Mouse (Mus musculus) heart, embryonic 14.5 days (tissue): ENCODE measurements around the gene Ifnl2. TPM values are rescaled to one million over a fixed set of nuclear protein-coding genes. Genes with fewer than 3 reads are reported as not detected.
"Not testable (repeated sequence)": the region's sequence is repeated elsewhere in the genome, so short reads cannot be mapped to it uniquely, and the experiment has no call there.

Source experiments
- ATAC-seq: fragments of 200-750 bp; cut with Nextera tagmentation; 2 replicates; pipeline ENCODE4 v1.8.0; 2017; ENCODE audit warnings: low read depth, moderate TSS enrichment; ENCODE audit not compliant: insufficient number of reproducible peaks, insufficient read depth, low FRiP score
- H3K27ac ChIP-seq, 2 experiments: fragments of 200-500 bp in 1 of 2; fragments of 300-500 bp in 1 of 2; sonication (generic) in 1 of 2; replicated peaks in 1 of 2; 2 replicates each; pipeline ENCODE4 v1.5.1; 2012 to 2014; ENCODE audit warnings: low read depth in 2 of 2, low read length in 2 of 2, control low read depth in 1 of 2, mild to moderate bottlenecking in 1 of 2, mixed read lengths in 1 of 2; ENCODE audit not compliant: control insufficient read depth in 1 of 2, insufficient read depth in 1 of 2
- H3K27me3 ChIP-seq: fragments of 300-500 bp; sonication (generic); 2 replicates; pipeline ENCODE4 v1.6.1; 2014; ENCODE audit warnings: mild to moderate bottlenecking, low read length, control low read depth; ENCODE audit not compliant: control insufficient read depth, insufficient read depth
- H3K36me3 ChIP-seq: fragments of 300-500 bp; sonication (generic); 2 replicates; pipeline ENCODE4 v1.6.1; 2014; ENCODE audit warnings: mild to moderate bottlenecking, control low read depth, low read length, mixed read lengths; ENCODE audit not compliant: control insufficient read depth, insufficient read depth
- H3K4me1 ChIP-seq, 2 experiments: fragments of 200-500 bp in 1 of 2; fragments of 300-500 bp in 1 of 2; sonication (generic) in 1 of 2; 2 replicates each; pipeline ENCODE4 v1.6.1; 2012 to 2014; ENCODE audit warnings: low read length in 2 of 2, control low read depth in 1 of 2, mixed read lengths in 1 of 2; ENCODE audit not compliant: control insufficient read depth in 2 of 2, insufficient read depth in 2 of 2
- H3K4me2 ChIP-seq: fragments of 300-500 bp; sonication (generic); 2 replicates; pipeline ENCODE4 v1.6.1; 2014; ENCODE audit warnings: mild to moderate bottlenecking, low read length
- H3K4me3 ChIP-seq, 2 experiments: fragments of 200-500 bp in 1 of 2; fragments of 300-500 bp in 1 of 2; sonication (generic) in 1 of 2; 2 replicates each; pipeline ENCODE4 v1.5.1; 2012 to 2014; ENCODE audit warnings: low read length in 2 of 2, mild to moderate bottlenecking in 2 of 2, control low read depth in 1 of 2, low read depth in 1 of 2, moderate library complexity in 1 of 2; ENCODE audit not compliant: control insufficient read depth in 1 of 2, insufficient read depth in 1 of 2
- H3K9ac ChIP-seq: fragments of 300-500 bp; sonication (generic); 2 replicates; pipeline ENCODE4 v1.6.1; 2014; ENCODE audit warnings: mild to moderate bottlenecking, low read length
- H3K9me3 ChIP-seq: fragments of 300-500 bp; sonication (generic); 2 replicates; pipeline ENCODE4 v1.6.1; 2016; ENCODE audit warnings: low read length, control low read depth; ENCODE audit not compliant: control insufficient read depth
- WGBS: fragments of 180-500 bp; shearing (Covaris S2); extraction: QIAGEN DNeasy Blood & Tissue Kit; methylation state at CpG from one replicate; pipeline ENCODE4 v1.1.7; 2014; 5-methylcytosine and 5-hydroxymethylcytosine counted together
- polyA plus RNA-seq: library from polyadenylated mRNA; unstranded; fragments of >200 nt; fragmentation: Nextera tagmentation; extraction: Ambion mirVana; gene quantifications from 2 replicates; pipeline ENCODE4 v1.2.1, GENCODE M21; 2014

Gene Ifnl2
- polyA plus RNA-seq = not detected in 2 replicates

GRCm38 (mm10) chr7:28510405-28510974 lies at the start of gene Ifnl2:
Gene Ifnl2 (minus strand): TSS chr7:28510455.
- 46% methylated on average over 8 of the region's 8 CpGs for WGBS
- not testable (repeated sequence) for H3K9ac ChIP-seq

GRCm38 (mm10) chr7:28558486-28558885 lies 48.2 kb upstream of the Ifnl2 start:
- no peak overlapping the region for H3K4me2 ChIP-seq
- ATAC-seq = no peak
- 45% methylated on average over 4 of the region's 4 CpGs for WGBS
- H3K9me3 ChIP-seq = no peaks in the 10 kb centered on the region
- H3K27ac ChIP-seq = no peak overlapping the region
- H3K36me3 ChIP-seq = peaks cover 56% of the 10 kb centered on the region
- no peak overlapping the region for H3K4me3 ChIP-seq
- peaks cover 7 to 13% of the 10 kb centered on the region in 2 experiments; a peak in 3 of 4 replicates for H3K4me1 ChIP-seq
- H3K9ac ChIP-seq = no peak overlapping the region
- H3K27me3 ChIP-seq = no peaks in the 10 kb centered on the region

More at GRCm38 (mm10) chr7:28510405-28510974, at the start of gene Ifnl2:
- H3K27me3 ChIP-seq, H3K4me2 ChIP-seq, H3K9me3 ChIP-seq, ATAC-seq, H3K36me3 ChIP-seq, H3K4me1 ChIP-seq, H3K27ac ChIP-seq, H3K4me3 ChIP-seq: not testable (repeated sequence)

GRCm38 (mm10) chr7:28557708-28558107 lies 47.5 kb upstream of the Ifnl2 start:
- peaks cover 7 to 13% of the 10 kb centered on the region in 2 experiments; a peak in 3 of 4 replicates for H3K4me1 ChIP-seq
- H3K36me3 ChIP-seq = peaks cover 48% of the 10 kb centered on the region
- H3K27ac ChIP-seq = 0 out of 4 replicates have a peak overlapping the region, but pooled peaks of 1 of the 2 experiments have one; percentile 5
- no peaks in the 10 kb centered on the region for H3K9me3 ChIP-seq
- no peak overlapping the region for H3K4me3 ChIP-seq
- ATAC-seq = no peak
- no peak overlapping the region for H3K9ac ChIP-seq
- WGBS = 38% methylated on average over 6 of the region's 6 CpGs
- no peaks in the 10 kb centered on the region for H3K27me3 ChIP-seq
- H3K4me2 ChIP-seq = no peak overlapping the region

- peaks cover 7 to 13% of the 10 kb centered on the region in 2 experiments; a peak in 3 of 4 replicates for H3K4me1 ChIP-seq
- H3K9ac ChIP-seq = no peak overlapping the region
- no peak overlapping the region for H3K4me3 ChIP-seq
- H3K27ac ChIP-seq = no peak overlapping the region
- H3K27me3 ChIP-seq = no peaks in the 10 kb centered on the region
- peaks cover 3% of the 10 kb centered on the region; the same call in 1 of the 2 replicates for H3K9me3 ChIP-seq
- ATAC-seq = no peak
- WGBS = 70% methylated on average over 5 of the region's 5 CpGs
- H3K4me2 ChIP-seq = no peak overlapping the region
- peaks cover 42% of the 10 kb centered on the region for H3K36me3 ChIP-seq
Measured at GRCm38 (mm10) chr7:28557069-28557468, 46.8 kb upstream of the Ifnl2 start.

GRCm38 (mm10) chr7:28555939-28556535 lies 45.8 kb upstream of the Ifnl2 start:
- H3K9me3 ChIP-seq = peaks cover 3% of the 10 kb centered on the region; the same call in 1 of the 2 replicates
- peaks cover 32% of the 10 kb centered on the region for H3K36me3 ChIP-seq
- WGBS = 16% methylated on average over 5 of the region's 5 CpGs
- H3K9ac ChIP-seq = no peak overlapping the region
- peaks cover 7 to 13% of the 10 kb centered on the region in 2 experiments; a peak in 3 of 4 replicates for H3K4me1 ChIP-seq
- H3K4me3 ChIP-seq = no peak overlapping the region
- H3K27me3 ChIP-seq = no peaks in the 10 kb centered on the region
- H3K4me2 ChIP-seq = no peak overlapping the region
- no peak for ATAC-seq
- H3K27ac ChIP-seq = no peak overlapping the region

- Histone ChIP-seq H3K9ac (no peak overlapping the region), H3K4me2 (no peak overlapping the region), H3K4me1 (peaks cover 7 to 8% of the 10 kb centered on the region in 2 experiments; a peak in 3 of 4 replicates), H3K27ac (no peak overlapping the region), H3K27me3 (peaks cover 1% of the 10 kb centered on the region; the same call in 1 of the 2 replicates), H3K9me3 (peaks cover 3% of the 10 kb centered on the region; the same call in 1 of the 2 replicates), H3K4me3 (no peak overlapping the region), H3K36me3 (0 out of 2 replicates have a peak, but pooled peaks cover 3% of the 10 kb centered on the region)
- ATAC-seq = no peak
- 86% methylated on average over 6 of the region's 6 CpGs for WGBS
Measured at GRCm38 (mm10) chr7:28553076-28553475, 42.8 kb upstream of the Ifnl2 start.

GRCm38 (mm10) chr7:28547628-28548027 lies 37.4 kb upstream of the Ifnl2 start:
- peaks cover 3% of the 10 kb centered on the region; the same call in 1 of the 2 replicates for H3K9me3 ChIP-seq
- no peak overlapping the region for H3K4me2 ChIP-seq
- H3K4me3 ChIP-seq = no peak overlapping the region
- H3K27ac ChIP-seq = no peak overlapping the region
- no peaks in the 10 kb centered on the region for H3K36me3 ChIP-seq
- no peak overlapping the region for H3K9ac ChIP-seq
- H3K4me1 ChIP-seq = peaks cover 0 to 5% of the 10 kb centered on the region in 2 experiments; a peak in 2 of 4 replicates
- WGBS = 58% methylated on average over 7 of the region's 7 CpGs
- peaks cover 54% of the 10 kb centered on the region for H3K27me3 ChIP-seq
- no peak for ATAC-seq
